Mouse (Mus musculus) spleen, postnatal 14 days (tissue): ENCODE measurements around the gene Slc11a2.
A peak's percentile ranks its signal among the peaks of the same experiment; 100 is the strongest.
"Not testable (repeated sequence)": the region's sequence is repeated elsewhere in the genome, so short reads cannot be mapped to it uniquely, and the experiment has no call there.

ENCODE experiments used
- DNase-seq, 2 experiments: peaks; one replicate each; pipeline ENCODE4 v3.0.0; 2021 to 2022; ENCODE audit warnings: low spot score in 2 of 2

Gene Slc11a2

DNA sequence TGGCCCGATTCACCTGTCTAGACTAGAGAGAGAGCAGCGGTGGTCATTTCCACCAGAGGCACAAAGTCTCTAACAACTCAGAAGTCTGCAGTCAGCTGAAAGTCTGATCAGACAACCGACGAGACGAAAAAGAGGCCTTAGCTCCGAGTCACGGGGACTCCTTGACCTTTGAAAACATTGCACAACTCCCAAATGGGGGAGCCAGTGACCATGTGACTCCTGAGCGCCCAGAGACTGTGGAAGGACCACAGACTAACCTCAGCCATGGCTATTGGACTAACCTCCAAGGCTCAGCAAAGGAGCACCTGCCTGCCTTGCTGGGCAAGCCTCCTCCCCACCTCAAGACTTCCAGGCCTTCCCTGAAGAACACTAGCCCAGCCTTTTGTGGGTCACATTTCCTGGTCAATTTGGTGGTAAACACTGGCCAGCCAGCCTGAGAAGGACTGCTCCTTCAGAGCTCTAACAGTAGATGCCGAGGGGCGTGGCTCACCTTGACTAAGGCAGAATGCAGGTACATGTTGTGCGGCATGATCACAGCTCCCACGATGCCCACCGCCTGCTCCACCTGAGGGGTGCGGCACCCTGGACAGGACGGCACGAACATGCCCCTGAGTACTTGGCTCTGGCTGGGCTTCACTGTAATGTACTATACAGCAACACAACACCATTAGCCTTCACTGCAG is 21.4 kb downstream of the Slc11a2 start:
- no peak for DNase-seq

DNA sequence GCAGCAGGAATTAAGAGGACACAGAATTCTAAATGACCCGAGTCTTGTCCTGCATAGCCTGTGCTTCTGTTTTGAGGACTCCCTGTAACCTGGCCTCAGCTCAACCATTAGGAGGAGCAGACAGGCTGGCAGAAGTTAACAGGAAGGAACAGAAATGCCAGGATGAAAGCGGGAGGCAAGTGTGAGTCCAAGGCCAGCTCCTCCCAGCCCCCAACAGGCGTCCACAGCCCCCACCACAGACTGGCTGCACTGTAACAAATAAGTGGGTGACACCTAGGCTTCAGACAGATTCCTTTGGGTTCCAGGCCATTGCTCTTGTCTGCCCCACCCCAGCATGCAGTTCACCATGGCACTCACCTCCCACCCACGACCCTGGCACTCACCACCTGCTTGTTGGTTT is 22.1 kb downstream of the Slc11a2 start:
- no peak for DNase-seq

DNA sequence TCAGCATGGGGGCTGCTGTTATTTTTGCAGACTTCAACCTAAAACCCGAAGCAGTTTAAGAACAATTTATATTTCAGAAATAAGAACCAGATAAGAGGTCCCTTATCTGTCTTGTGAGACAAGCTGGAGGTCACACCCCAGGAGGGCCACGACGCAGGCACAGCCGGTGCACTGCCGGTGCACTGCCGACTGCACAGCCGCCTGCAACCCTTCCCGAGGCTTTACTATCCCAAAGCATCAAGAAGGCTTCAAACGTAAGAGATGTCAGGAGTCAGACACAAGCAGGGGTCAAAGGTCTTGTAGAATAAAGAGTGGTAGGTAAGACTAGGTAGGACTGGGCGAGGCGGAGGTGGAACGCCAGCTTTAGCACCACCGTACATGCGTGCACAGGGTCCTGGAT is 22.5 kb downstream of the Slc11a2 start:
- DNase-seq, result no peak

DNA sequence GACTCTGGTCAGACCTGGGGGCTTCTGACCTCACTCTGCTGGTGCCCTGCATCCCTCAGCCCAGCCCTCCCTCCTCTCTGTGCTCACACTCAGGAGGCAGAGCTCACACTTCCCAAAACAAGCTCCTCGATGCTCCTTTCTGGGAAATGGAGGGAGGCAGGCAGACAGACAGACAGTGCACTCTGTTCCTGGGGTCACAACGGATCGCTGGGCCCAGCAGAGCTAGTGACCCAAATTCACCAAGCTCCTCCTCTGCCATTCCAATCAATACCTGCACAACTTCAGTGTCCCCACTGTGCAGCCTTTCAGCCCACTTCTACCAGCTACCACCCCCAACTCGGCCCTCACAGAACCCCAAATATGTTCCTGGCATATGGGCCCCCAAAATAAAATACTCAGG is 23.1 kb downstream of the Slc11a2 start:
- DNase-seq, result no peak

DNA sequence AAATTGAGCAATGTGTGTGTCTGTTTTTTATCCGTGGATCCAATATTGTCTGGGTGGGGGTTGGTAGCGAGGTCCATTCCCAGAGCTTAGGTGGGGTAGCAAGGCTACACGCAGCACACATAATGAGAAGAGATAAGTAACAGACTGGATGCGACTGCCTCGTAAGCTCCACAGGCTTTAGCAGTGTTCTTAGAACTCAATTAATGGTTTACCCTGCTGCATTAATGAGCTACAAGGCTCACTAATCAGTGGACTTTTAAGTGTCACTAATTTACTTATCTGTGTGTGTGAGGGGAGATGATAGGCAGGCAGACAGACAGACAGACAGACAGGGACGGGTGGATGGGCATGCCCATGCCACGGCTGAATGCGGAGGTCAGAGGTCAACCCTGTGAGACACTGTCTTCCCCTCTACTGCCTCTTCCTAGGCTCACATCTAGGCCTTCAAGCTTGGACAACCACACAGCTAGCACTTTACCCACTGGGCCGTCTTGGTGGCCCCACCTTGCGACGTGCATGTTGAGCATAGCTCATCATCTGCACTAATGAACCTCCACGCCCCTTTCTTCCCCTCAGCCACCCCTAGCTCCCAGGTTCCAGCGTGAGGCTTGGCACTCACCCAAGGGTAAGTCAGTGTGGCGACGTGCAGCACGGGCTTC is 24.2 kb downstream of the Slc11a2 start:
- no peak for DNase-seq

DNA sequence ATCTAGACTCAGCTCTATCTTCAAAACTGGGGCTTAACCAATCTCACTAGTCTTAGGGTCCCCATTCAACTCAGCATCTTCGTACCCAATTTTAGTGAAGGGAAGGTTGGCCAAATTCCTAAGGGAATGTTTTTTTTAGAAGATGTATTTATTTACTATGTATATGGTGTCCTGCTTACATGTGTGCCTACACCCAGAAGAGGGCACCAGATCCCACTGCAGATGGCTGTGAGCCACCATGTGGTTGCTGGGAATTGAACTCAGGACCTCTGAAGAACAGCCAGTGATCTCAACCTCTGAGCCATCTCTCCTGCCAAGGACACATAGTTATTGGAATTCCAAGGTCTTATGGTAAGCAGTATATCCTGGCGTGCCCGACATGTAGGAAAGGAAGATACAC is 29.3 kb downstream of the Slc11a2 start:
- DNase-seq, result no peak

DNA sequence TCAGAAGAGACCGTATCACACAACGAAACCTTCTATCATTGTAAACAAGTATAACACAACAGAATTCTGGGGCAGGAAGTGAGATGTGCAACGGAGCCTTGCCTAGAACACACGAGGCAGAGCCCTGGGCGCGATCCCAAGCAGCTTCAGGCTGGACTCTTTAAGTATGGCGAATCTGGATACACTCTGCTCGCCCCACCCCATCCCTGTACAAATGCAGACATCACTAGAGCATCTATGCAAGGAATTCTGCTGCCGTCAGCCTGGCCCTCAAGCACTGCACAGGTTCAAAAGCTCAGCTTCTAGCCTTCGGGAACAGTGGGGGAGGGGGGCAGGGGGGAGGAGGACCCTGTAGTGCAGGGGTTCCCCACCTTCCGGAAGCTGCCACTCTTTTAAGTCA is 31.9 kb downstream of the Slc11a2 start:
- no peak for DNase-seq

DNA sequence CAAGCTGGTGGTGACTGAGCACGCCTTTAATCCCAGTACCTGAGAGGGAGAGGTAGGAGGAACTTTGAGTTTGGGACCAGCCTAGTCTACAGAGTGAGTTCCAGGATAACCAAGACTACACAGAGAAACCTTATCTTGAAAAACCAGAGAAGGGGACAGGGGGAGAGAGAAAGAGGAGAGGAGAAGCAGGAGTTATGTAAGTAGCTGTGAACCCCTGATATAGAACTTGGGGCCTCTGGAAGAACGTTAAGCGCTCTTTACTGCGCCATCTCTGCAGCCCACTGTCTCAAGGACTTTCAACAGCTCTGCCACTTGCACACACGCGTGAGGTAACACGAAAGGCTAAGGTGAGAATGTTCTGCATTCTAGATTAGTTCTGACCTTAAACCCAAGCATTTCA is 33.3 kb downstream of the Slc11a2 start:
- DNase-seq, result no peak

DNA sequence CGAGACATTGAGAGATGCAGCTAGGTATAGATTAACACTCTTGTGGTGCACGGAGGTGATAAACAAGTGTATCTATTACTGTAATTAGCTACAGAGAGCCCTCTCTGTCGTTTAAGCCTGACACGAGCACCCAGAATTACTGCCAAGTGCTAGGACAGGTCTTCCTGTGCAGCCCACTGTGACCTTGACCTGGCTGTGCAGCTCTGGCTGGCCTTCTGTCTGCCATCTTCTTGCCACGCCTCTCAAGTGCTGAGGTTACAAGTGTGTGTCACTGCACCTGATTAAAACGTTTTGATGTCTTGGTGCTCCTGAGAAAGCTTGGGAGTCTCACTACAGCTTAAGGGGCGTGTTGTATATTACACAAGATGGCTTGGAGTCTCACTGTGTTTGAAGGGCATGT is 33.8 kb downstream of the Slc11a2 start:
- no peak for DNase-seq

DNA sequence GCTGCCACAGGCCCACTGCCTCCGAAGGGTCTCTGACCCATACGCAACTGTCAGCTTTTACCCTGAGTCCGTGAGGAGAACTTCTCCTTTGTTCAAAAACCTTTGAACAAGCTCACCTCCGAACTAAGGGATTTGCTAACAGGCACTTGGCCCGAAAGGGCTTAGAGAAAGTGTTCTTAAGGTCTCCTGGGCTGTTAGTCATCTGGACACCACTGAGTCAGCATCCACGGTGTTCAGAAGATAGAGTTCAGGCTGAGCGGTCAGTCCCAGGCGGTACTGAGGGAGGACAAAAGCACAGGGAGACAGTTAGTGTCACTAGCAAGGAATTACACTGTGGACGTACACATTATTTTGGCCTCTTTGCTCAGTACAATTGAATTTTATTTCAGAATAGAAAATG is 36.0 kb downstream of the Slc11a2 start:
- DNase-seq, result no peak

DNA sequence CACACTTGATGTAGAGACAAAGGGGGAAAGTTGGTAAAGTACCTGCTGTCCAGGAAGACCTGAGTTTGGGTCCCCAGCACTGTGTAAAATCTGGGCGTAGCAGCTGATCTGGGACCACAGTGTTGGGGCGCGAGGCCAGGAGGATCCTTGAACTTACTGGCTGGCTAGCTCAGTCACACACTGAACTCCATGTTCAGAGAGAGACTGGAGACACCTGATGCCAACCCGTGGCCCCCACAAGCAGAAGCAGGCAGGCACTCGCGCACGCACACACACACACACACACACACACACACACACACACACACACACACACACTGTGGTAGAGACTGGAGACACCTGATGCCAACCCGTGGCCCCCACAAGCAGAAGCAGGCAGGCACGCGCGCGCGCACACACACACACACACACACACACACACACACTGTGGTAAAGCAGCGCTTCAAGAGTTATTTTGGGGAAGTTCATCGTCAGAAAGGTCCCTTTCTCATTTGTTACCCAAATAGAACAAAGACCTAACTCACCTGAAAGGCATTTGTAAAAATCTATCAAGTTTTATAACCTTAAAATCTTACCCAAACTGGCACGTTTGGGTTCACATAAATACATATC is 36.5 kb downstream of the Slc11a2 start:
- peak in 1 of 2 experiments; percentile 12 for DNase-seq

DNA sequence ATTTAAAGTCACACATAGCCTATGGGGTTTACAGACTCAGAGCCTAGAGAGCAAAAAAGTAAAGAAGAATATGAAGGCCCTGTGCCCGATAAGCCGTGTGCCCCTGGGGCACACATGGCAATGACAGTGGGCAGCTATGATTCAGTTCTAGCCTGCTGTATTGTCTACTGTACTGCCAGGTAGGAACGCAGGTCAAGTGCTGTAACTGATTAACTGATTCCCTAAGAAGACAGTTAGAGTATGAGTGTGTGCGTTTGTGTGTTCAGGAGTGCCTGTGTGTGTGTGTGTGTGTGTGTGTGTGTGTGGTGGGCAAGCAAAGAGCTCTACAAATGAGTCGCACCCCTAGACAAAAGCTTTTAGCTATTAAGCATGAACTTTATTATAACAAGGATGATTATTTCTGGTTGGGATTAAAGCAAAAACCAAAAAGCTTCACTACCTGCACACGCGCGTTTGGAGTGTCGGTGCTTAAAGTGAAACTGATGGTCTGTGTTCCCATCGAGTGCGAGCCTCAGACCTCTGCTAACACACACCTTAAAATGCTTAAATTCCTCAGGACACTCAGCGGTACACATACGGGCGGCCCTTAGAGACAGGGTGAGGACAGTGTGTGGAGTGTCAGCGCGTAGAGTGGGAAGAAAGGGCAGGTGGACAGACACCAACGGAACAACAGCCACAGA is 37.2 kb downstream of the Slc11a2 start:
- no peak for DNase-seq

DNA sequence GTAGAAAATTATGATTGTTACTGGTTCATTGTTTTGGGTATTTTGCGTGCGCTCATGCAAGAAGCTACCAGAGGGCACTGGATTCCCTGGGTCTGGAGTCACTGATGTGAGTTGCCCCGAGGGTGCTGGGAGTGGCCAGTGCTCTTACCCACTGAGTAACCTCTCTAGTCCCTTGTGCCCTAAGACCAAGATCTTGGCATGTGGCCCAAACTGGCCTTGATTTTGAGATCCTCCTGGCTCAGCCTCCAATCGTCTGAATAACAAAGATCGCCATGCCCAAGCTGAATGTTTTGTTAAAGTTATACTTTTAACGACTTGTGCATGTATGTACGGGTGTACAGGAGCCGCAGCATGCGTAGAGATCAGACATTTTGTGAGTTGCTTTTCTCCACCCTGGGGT is 39.2 kb downstream of the Slc11a2 start:
- DNase-seq, result no peak

DNA sequence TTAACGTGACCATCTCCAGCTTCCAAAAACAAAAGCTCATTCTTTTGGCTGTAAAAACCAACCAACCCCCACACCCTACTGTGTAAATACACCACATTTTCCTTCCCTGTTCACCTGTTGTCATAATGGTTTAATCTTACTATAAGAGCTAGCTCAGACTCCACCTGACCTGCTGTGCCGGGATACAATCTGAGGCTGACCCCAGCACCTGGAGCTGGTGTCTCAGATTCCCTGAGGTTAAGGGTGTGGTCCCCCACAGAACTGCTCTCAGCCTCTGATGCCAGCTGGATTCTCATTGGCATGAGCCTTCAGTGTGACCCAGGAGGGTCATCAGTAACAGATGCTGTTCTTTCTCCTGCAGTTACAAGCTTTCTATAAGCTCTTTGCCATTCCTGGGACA is 44.8 kb downstream of the Slc11a2 start:
- no peak for DNase-seq

DNA sequence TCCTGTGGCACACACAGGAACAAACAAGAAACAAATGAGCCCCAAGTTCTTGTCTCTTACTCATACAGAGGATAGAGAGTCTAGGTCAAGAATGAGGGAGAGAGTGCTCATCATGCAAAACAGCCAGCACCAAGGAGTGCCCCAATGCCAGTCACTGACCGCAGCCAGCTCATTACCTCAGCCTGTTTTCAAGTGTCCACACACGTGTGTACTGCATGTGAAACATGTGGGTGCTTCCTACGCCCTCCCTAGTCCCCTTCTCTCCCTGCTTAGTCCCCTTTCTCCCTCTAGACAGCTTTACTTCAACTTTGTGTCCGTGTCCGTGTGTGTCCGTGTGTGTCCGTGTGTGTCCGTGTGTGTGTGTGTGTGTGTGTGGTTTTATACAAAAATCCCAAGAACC is 45.2 kb downstream of the Slc11a2 start:
- no peak for DNase-seq

DNA sequence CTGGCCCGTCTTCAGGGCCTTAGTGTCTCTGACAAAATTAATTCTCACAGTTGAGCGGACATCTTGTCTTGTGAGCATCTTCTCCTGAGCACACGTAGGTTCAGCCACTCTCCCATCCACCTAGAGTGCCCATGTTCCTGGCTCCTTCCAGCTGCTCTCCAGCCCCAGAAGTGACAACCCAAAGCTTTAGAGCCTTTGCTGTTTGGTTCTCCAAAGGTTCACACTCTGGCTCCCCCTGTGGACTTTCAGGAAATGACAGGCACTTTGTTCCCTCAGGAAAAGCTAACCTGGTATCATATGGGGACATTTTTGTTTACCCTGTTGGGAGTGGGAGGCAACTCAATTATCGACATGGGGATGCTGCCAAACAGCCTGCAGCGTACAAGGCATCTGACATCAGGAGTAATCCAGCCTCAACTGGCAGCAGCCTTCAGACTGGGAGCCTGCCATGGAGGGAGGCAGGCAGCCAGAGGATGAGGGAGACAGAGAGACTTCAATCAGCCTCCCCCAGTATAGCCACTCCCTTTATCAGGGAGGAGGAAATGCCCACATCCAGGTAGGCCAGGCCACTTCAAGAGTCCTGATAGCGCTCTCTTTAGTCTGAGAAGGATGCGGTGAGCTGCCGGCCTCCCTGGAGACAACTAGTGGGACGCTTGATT is 46.9 kb downstream of the Slc11a2 start:
- not testable (repeated sequence) for DNase-seq

DNA sequence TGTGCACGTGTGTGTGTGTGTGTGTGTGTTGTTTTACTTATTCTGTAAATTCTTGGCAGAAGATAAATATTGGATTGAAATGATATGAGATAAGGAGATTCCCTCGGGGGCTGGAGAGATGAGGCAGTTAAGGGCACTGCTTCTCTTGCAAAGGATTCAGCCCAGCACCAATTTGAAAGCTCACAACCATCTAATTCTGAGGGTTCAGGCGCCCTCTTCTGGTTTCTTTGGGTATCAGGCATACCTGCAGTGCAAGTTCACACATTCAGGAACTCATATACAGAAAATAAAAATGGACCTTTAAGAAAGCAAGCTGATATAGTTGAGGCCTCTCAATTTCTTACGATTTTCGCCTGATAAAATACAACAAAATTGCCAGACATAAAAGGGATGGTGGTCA is 49.8 kb downstream of the Slc11a2 start:
- DNase-seq, result peak in 1 of 2 experiments; percentile 49

DNA sequence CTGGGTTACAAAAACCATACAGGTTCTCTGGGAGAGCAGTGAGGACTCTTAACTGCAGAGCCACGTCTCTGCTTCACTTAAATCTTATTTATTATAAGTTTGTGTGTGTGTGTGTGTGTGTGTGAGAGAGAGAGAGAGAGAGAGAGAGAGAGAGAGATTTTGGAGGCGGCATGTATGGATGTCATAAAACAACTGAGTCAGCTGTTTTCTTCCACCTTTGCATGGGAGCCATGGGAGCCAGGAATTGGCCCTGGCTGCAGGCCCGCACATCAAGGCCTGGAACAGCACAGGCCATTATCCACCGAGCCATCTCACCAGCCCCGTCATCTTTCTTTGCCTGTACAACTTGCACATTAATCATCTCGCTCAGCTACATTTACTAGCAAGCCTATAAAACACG is 57.8 kb downstream of the Slc11a2 start:
- DNase-seq, result no peak

DNA sequence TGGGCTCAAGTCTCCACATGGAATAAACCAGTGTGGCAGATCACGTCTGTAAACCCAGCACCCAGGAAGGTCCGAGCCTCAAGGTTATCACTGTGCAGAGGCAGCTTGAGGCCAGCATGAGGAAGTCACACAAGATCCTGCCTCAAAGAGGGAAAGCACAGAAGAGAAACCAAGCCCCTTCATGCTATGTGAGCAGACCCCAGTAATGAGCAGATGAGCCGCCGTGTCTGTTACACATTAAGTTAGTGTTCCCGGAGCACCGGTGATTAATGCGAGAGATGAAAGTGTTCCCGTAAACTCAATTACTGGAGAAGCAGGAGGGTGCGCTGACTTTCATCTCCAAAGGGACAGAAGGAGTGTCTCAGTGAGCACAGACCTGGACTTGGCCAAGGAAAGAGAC is 58.9 kb downstream of the Slc11a2 start:
- DNase-seq, result not testable (repeated sequence)

DNA sequence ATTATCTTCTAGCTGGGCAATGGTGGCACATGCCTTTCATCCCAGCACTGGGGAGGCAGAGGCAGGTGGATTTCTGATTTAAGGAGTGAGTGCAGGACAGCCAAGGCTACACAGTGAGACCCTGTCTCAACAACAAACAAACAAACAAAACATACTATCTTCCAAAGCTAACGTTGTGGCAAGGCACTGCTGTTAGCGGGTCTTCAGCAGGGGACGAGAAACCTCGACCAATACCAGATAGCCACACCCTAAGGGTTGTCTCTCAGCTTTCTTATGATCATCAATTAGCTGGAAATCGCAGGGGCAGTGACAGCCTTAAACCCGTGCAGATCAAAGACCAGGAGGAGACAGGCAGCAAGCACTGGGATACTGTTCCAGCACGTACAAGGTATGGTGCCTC is 60.6 kb downstream of the Slc11a2 start, which contains the start of gene Higd1c:
TSS of gene Higd1c (plus strand) at position 301 of the 400 bp plus-strand sequence.
- DNase-seq, result no peak

DNA sequence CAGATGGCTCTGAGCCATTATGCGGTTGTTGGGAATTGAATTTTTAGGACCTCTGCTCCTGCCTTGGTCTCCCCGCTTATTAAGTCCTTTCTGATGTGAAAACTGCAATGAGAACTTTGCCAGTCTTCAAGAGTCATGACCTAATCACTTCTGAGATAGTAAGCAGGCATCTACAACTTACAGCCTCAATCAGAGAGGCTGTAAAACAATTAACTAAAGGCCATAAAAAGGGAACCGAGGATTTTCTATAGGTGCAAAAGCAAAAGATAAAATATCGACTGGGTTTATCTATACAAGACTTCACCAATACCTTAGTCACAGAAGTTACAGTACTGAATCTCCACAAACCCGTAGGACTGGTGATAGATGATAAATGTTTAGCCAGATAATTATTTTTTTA is 69.0 kb downstream of the Slc11a2 start:
- no peak for DNase-seq

DNA sequence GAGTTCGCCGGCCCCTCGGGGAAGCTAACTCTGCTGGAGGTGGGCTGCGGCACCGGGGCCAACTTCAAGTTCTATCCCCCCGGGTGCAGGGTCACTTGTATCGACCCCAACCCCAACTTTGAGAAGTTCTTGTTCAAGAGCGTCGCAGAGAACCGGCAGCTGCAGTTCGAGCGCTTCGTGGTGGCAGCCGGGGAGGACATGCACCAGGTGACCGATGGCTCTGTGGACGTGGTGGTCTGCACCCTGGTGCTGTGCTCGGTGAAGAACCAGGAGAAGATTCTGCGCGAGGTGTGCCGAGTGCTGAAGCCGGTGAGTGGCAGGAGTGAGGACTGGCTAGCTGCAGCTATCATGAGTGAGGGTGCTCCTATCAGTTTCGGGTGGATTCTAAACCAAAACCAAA is 71.5 kb downstream of the Slc11a2 start:
- not testable (repeated sequence) for DNase-seq
